Comparison of ENCODE assay signal across 9 mouse cellular contexts in genomic region chr4:93551086-93551485, GRCm38 (mm10).
DNase-seq lines count a peak whose midpoint lies in the region; ATAC-seq lines count a peak whose summit lies in the region.
"Had no signal": no experiment of that assay in that cellular context is flagged by ENCODE, and none has a peak within 500 bp of the region (broad histone marks: within the 10 kb centered on the region; RNA-seq: fewer than 3 reads in every experiment).

No protein-coding gene starts in this region.

- ATAC-seq in kidney, embryonic 16.5 days (ENCODE audit: low FRiP score, low TSS enrichment), result no peak
- no peak for ATAC-seq in erythroblast, adult 5-6 weeks (replicated peaks; ENCODE audit: low FRiP score, poor library complexity, severe bottlenecking)
- no peak for ATAC-seq in intestine, embryonic 16.5 days

- H3K36me3 ChIP-seq in kidney, embryonic 16.5 days (ENCODE audit: insufficient read depth, low read length), result no peaks in the 10 kb centered on the region
- no peaks in the 10 kb centered on the region for H3K36me3 ChIP-seq in intestine, embryonic 16.5 days (ENCODE audit: control insufficient read depth, insufficient read depth, low read length)

- no peak overlapping the region for H3K9ac ChIP-seq in kidney, embryonic 16.5 days (replicated peaks; ENCODE audit: low read length)
- H3K9ac ChIP-seq in intestine, embryonic 16.5 days (ENCODE audit: low read depth, low read length), result no peak overlapping the region

- peak; percentile 2 for DNase-seq in kidney, adult 18-20 months
- peak; percentile 30 for DNase-seq in cerebellum, adult 11 months
- DNase-seq in gastrocnemius, postnatal 14 days, result peak; percentile 87
- peak; percentile 65 to 84 for DNase-seq in layer of hippocampus, postnatal 14 days (ENCODE audit: low spot score in 2 of 2)
- peak; percentile 16 for DNase-seq in ovary, adult 18-20 months (ENCODE audit: low spot score)

- H3K4me2 ChIP-seq in kidney, embryonic 16.5 days (replicated peaks; ENCODE audit: low read depth, low read length), result no peak overlapping the region
- no peak overlapping the region for H3K4me2 ChIP-seq in intestine, embryonic 16.5 days (ENCODE audit: low read depth, low read length)

- H3K4me1 ChIP-seq in kidney, embryonic 16.5 days (ENCODE audit: insufficient read depth, low read length), result no peaks in the 10 kb centered on the region
- H3K4me1 ChIP-seq in intestine, embryonic 16.5 days (ENCODE audit: control insufficient read depth, insufficient read depth, low read length), result no peaks in the 10 kb centered on the region

- H3K27me3 ChIP-seq in kidney, embryonic 16.5 days (ENCODE audit: insufficient read depth, low read length), result no peaks in the 10 kb centered on the region
- H3K27me3 ChIP-seq in intestine, embryonic 16.5 days (replicated peaks; ENCODE audit: control insufficient read depth, insufficient read depth, low read length), result no peaks in the 10 kb centered on the region

- H3K9me3 ChIP-seq in kidney, embryonic 16.5 days (ENCODE audit: low read length), result no peaks in the 10 kb centered on the region
- no peaks in the 10 kb centered on the region for H3K9me3 ChIP-seq in intestine, embryonic 16.5 days (ENCODE audit: control insufficient read depth, low read length)

- intact Hi-C loops in gastrocnemius, postnatal 14 days (cut with DNase I; ENCODE audit: low total_unique reads), result no loop called here

- H3K27ac ChIP-seq in kidney, embryonic 16.5 days (ENCODE audit: low read length), result no peak overlapping the region
- no peak overlapping the region for H3K27ac ChIP-seq in intestine, embryonic 16.5 days (ENCODE audit: low read length)
- H3K27ac ChIP-seq: macrophage had no signal

- H3K4me3 ChIP-seq in kidney, embryonic 16.5 days (ENCODE audit: low read length), result no peak overlapping the region
- H3K4me3 ChIP-seq in intestine, embryonic 16.5 days (ENCODE audit: low read length), result no peak overlapping the region

Comparison
In these comparisons a context has a peak if more than half of its experiments do, and no peak if none do; other contexts are left out.
1. DNase-seq: peak in every context shown above with its lines; median percentile 87 in gastrocnemius, postnatal 14 days; 74 in layer of hippocampus, postnatal 14 days; 30 in cerebellum, adult 11 months; 16 in ovary, adult 18-20 months; 2 in kidney, adult 18-20 months.